Mouse (Mus musculus): Measurements from ENCODE around the gene Akr1a1. TPM values are rescaled to one million over a fixed set of nuclear protein-coding genes. Genes with fewer than 3 reads are reported as not detected.

The Akr1a1 gene
- polyA plus RNA-seq, 1 experiment from 2014 or later: 755 TPM

- Histone ChIP-seq H3K9ac (ENCODE audit: low read length) (no peak overlapping the region), H3K27ac (replicated peaks) (no peak overlapping the region), H3K36me3 (ENCODE audit: control insufficient read depth, insufficient read depth, low read length) (peaks cover 11% of the 10 kb centered on the region), H3K4me2 (replicated peaks; ENCODE audit: low read depth) (no peak overlapping the region), H3K4me3 (ENCODE audit: low read depth, low read length) (no peak overlapping the region), H3K27me3 (ENCODE audit: control insufficient read depth, insufficient read depth, low read length) (no peaks in the 10 kb centered on the region), H3K4me1 (replicated peaks; ENCODE audit: control insufficient read depth, insufficient read depth) (no peaks in the 10 kb centered on the region), H3K9me3 (ENCODE audit: control insufficient read depth, low read length) (no peaks in the 10 kb centered on the region)
- 88% methylated on average over 2 of the region's 2 CpGs for WGBS
- DNase-seq (ENCODE audit: low spot score) (no peak), ATAC-seq (ENCODE audit: low FRiP score, low TSS enrichment) (no peak)
- TF ChIP-seq CTCF (IDR thresholded peaks at IDR 0.05; ENCODE audit: low read depth) (no peak), EP300 (optimal IDR thresholded peaks at IDR 0.05) (no peak)
These were observed 38.9 kb downstream of the Akr1a1 start for GRCm38 (mm10) chr4:116612621-116613020.

- Histone ChIP-seq H3K27ac (replicated peaks) (peak overlapping the region; percentile 90), H3K36me3 (ENCODE audit: control insufficient read depth, insufficient read depth, low read length) (peaks cover 16% of the 10 kb centered on the region; the same call in 1 of the 2 replicates), H3K4me2 (replicated peaks; ENCODE audit: low read depth) (peak overlapping the region; percentile 98), H3K4me3 (ENCODE audit: low read depth, low read length) (peak overlapping the region; percentile 61), H3K4me1 (replicated peaks; ENCODE audit: control insufficient read depth, insufficient read depth) (0 out of 2 replicates have a peak, but pooled peaks cover 5% of the 10 kb centered on the region), H3K9me3 (ENCODE audit: control insufficient read depth, low read length) (no peaks in the 10 kb centered on the region), H3K9ac (ENCODE audit: low read length) (peak overlapping the region; percentile 79), H3K27me3 (ENCODE audit: control insufficient read depth, insufficient read depth, low read length) (no peaks in the 10 kb centered on the region)
- ATAC-seq (ENCODE audit: low FRiP score, low TSS enrichment) (peak; percentile 97), DNase-seq (ENCODE audit: low spot score) (peak; percentile 96)
- WGBS: under 1% methylated on average over 50 of the region's 50 CpGs
- no peak for TF ChIP-seq EP300 (optimal IDR thresholded peaks at IDR 0.05)
- peak; percentile 53 for TF ChIP-seq CTCF (IDR thresholded peaks at IDR 0.05; ENCODE audit: low read depth)
These were observed 54.2 kb downstream of the Akr1a1 start for GRCm38 (mm10) chr4:116596978-116597881.

DNA sequence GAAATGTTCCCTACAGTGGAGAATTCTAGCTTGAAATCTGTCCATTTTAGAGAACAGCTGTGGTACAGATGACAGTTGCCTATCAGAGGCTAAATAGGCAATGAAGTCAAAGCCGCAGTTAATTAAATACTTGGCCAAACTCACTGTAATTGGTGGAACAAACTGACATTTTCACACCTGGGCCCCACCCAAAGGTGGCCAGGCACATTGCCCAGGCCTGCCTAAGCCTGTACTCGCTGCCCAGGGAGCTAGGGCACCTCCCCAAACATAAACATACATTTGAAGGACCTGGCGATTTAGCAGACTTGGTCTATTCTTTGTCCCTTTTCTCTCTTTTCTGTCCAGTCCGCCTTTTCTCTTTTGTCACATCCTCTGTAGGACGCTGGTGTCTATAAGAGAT is 55.1 kb downstream of the Akr1a1 start, which contains the start of gene Ccdc17:
Gene Ccdc17, plus strand, starts transcription at position 276 of the 400 bp plus-strand sequence.
- Histone ChIP-seq H3K9ac (ENCODE audit: low read length) (peak within 1 kb of the TSS; percentile 79), H3K36me3 (ENCODE audit: control insufficient read depth, insufficient read depth, low read length) (peaks cover 19% of the 10 kb centered on the region), H3K4me3 (ENCODE audit: low read depth, low read length) (peak within 1 kb of the TSS; percentile 61), H3K27me3 (ENCODE audit: control insufficient read depth, insufficient read depth, low read length) (no peaks in the 10 kb centered on the region), H3K9me3 (ENCODE audit: control insufficient read depth, low read length) (no peaks in the 10 kb centered on the region), H3K4me2 (replicated peaks; ENCODE audit: low read depth) (peak within 1 kb of the TSS; percentile 98), H3K4me1 (replicated peaks; ENCODE audit: control insufficient read depth, insufficient read depth) (0 out of 2 replicates have a peak, but pooled peaks cover 5% of the 10 kb centered on the region), H3K27ac (replicated peaks) (peak within 1 kb of the TSS; percentile 90)
- 22% methylated on average over 5 of the region's 5 CpGs for WGBS
- DNase-seq (ENCODE audit: low spot score) (peak; percentile 66), ATAC-seq (ENCODE audit: low FRiP score, low TSS enrichment) (peak; percentile 53; the same call in 1 of the 2 replicates)
- TF ChIP-seq EP300 (optimal IDR thresholded peaks at IDR 0.05) (no peak), CTCF (IDR thresholded peaks at IDR 0.05; ENCODE audit: low read depth) (no peak)

GRCm38 (mm10) chr4:116595793-116596192 is 55.7 kb downstream of the Akr1a1 start:
- 78% methylated on average over 8 of the region's 8 CpGs for WGBS
- no peak overlapping the region for H3K9ac ChIP-seq (ENCODE audit: low read length)
- H3K4me2 ChIP-seq (replicated peaks; ENCODE audit: low read depth): no peak overlapping the region
- H3K4me3 ChIP-seq (ENCODE audit: low read depth, low read length): no peak overlapping the region
- no peak for DNase-seq (ENCODE audit: low spot score)
- TF ChIP-seq EP300 (optimal IDR thresholded peaks at IDR 0.05): no peak
- no peak for TF ChIP-seq CTCF (IDR thresholded peaks at IDR 0.05; ENCODE audit: low read depth)
- H3K9me3 ChIP-seq (ENCODE audit: control insufficient read depth, low read length): no peaks in the 10 kb centered on the region
- peaks cover 21% of the 10 kb centered on the region for H3K36me3 ChIP-seq (ENCODE audit: control insufficient read depth, insufficient read depth, low read length)
- H3K27ac ChIP-seq (replicated peaks): no peak overlapping the region
- no peaks in the 10 kb centered on the region for H3K27me3 ChIP-seq (ENCODE audit: control insufficient read depth, insufficient read depth, low read length)
- no peak for ATAC-seq (ENCODE audit: low FRiP score, low TSS enrichment)
- H3K4me1 ChIP-seq (replicated peaks; ENCODE audit: control insufficient read depth, insufficient read depth): 0 out of 2 replicates have a peak, but pooled peaks cover 5% of the 10 kb centered on the region

Other genes starting within 250 kb of the Akr1a1 start
- 5.0 and 5.1 TPM in 2 replicates for gene Mast2, start 187.5 kb downstream of the Akr1a1 start, polyA plus RNA-seq (2015; fragmentation: Nextera tagmentation; extraction: Ambion mirVana)
- gene Ipp, start 144.1 kb downstream of the Akr1a1 start, polyA plus RNA-seq (2015; fragmentation: Nextera tagmentation; extraction: Ambion mirVana): 8.2 and 8.4 TPM in 2 replicates
- 15.7 and 16.6 TPM in 2 replicates for gene Tmem69, start 95.7 kb downstream of the Akr1a1 start, polyA plus RNA-seq (2015; fragmentation: Nextera tagmentation; extraction: Ambion mirVana)
- 22.4 and 23.6 TPM in 2 replicates for gene Gpbp1l1, start 94.0 kb downstream of the Akr1a1 start, polyA plus RNA-seq (2015; fragmentation: Nextera tagmentation; extraction: Ambion mirVana)
- gene Ccdc17, start 55.0 kb downstream of the Akr1a1 start, polyA plus RNA-seq (2015; fragmentation: Nextera tagmentation; extraction: Ambion mirVana): 4.7 and 5.3 TPM in 2 replicates
- 32.9 TPM in 2 replicates for gene Nasp, start 23.7 kb downstream of the Akr1a1 start, polyA plus RNA-seq (2015; fragmentation: Nextera tagmentation; extraction: Ambion mirVana)
- 1,868 and 2,021 TPM in 2 replicates for gene Prdx1, start 33.9 kb upstream of the Akr1a1 start, polyA plus RNA-seq (2015; fragmentation: Nextera tagmentation; extraction: Ambion mirVana)
- gene Mmachc, start 56.7 kb upstream of the Akr1a1 start, polyA plus RNA-seq (2015; fragmentation: Nextera tagmentation; extraction: Ambion mirVana): 9.8 and 11.8 TPM in 2 replicates
- gene Ccdc163, start 56.8 kb upstream of the Akr1a1 start, polyA plus RNA-seq (2015; fragmentation: Nextera tagmentation; extraction: Ambion mirVana): 9.8 and 11.0 TPM in 2 replicates
- 2.3 and 2.6 TPM in 2 replicates for gene Tesk2, start 69.3 kb upstream of the Akr1a1 start, polyA plus RNA-seq (2015; fragmentation: Nextera tagmentation; extraction: Ambion mirVana)
- 16.0 and 17.3 TPM in 2 replicates for gene Toe1, start 156.0 kb upstream of the Akr1a1 start, polyA plus RNA-seq (2015; fragmentation: Nextera tagmentation; extraction: Ambion mirVana)
- 3.1 and 3.9 TPM in 2 replicates for gene Mutyh, start 156.0 kb upstream of the Akr1a1 start, polyA plus RNA-seq (2015; fragmentation: Nextera tagmentation; extraction: Ambion mirVana)
- gene Hpdl, start 170.0 kb upstream of the Akr1a1 start, polyA plus RNA-seq (2015; fragmentation: Nextera tagmentation; extraction: Ambion mirVana): 0.51 and 0.85 TPM in 2 replicates
- gene Zswim5, start 225.7 kb upstream of the Akr1a1 start, polyA plus RNA-seq (2015; fragmentation: Nextera tagmentation; extraction: Ambion mirVana): 0.04 and 0.06 TPM in 2 replicates

All from stomach, postnatal 0 days (tissue).